ENCODE assay signal across 13 mouse cellular contexts in the genomic region with DNA sequence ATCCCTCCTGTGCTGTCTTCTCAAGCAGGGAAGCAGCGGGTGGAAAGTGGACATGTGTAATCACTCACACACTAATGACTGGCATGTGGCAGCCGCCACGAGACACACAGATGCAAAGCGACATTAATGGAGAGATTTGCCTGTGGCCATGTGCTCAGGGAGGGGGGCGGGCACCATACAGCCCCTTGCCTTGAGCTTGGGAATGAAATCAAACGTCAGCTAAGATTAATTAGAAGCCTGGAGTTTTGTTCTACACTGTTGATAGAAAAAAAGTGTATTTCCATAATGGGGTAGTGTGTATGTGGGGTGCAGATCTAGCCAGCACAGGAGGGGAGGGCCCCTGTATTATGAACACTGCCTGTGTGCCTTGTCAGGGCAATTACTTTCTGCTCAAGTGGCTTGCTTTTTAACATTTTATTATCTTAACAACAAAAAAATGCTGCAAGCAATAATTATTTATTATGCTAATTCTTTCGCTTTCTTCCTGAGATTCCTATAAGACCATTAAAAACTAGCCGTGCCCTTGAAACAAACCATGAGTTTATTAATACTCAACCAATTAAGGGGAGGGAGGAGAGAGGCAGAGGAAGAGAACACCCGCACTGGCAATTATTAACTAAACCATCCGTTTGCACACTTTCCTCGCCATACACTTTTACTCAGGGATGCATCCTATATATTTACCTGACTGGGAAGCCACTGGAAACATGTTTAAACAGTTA. TPM values are rescaled to one million over a fixed set of nuclear protein-coding genes. Genes with fewer than 3 reads are reported as not detected.
DNase-seq lines count a peak whose midpoint lies in the region; ATAC-seq and TF ChIP-seq lines count a peak whose summit lies in the region.
"Had no signal": no experiment of that assay in that cellular context is flagged by ENCODE, and none has a peak within 500 bp of the region (broad histone marks: within the 10 kb centered on the region; RNA-seq: fewer than 3 reads in every experiment).

No protein-coding gene starts in this region.

- no peak overlapping the region for H3K4me2 ChIP-seq in forebrain, postnatal 0 days (ENCODE audit: low read depth)
- no peak overlapping the region for H3K4me2 ChIP-seq in limb, embryonic 11.5 days (ENCODE audit: low read depth, severe bottlenecking)
- H3K4me2 ChIP-seq in liver, embryonic 11.5 days, result no peak overlapping the region
- H3K4me2 ChIP-seq: liver, embryonic 12.5 days; stomach, embryonic 15.5 days had no signal

- no peak overlapping the region for H3K9ac ChIP-seq in forebrain, postnatal 0 days
- no peak overlapping the region for H3K9ac ChIP-seq in limb, embryonic 11.5 days (ENCODE audit: low read length)
- no peak overlapping the region for H3K9ac ChIP-seq in liver, embryonic 11.5 days (ENCODE audit: low read depth, low read length)
- H3K9ac ChIP-seq: liver, embryonic 12.5 days; stomach, embryonic 15.5 days had no signal

- no peak overlapping the region for H3K4me3 ChIP-seq in forebrain, postnatal 0 days (ENCODE audit: low read depth, low read length)
- no peak overlapping the region for H3K4me3 ChIP-seq in limb, embryonic 11.5 days (ENCODE audit: low read depth, low read length)
- no peak overlapping the region for H3K4me3 ChIP-seq in liver, embryonic 11.5 days (ENCODE audit: low read depth, low read length)
- H3K4me3 ChIP-seq: liver, embryonic 12.5 days; stomach, embryonic 15.5 days had no signal

- H3K27me3 ChIP-seq in forebrain, postnatal 0 days (ENCODE audit: insufficient read depth, low read length), result no peaks in the 10 kb centered on the region
- no peaks in the 10 kb centered on the region for H3K27me3 ChIP-seq in limb, embryonic 11.5 days (ENCODE audit: control insufficient read depth, insufficient read depth, low read length)
- H3K27me3 ChIP-seq in liver, embryonic 11.5 days (replicated peaks; ENCODE audit: control insufficient read depth, insufficient read depth, low read length), result no peaks in the 10 kb centered on the region
- H3K27me3 ChIP-seq: liver, embryonic 12.5 days; stomach, embryonic 15.5 days had no signal

- DNase-seq in Muller cell, postnatal 12 days (ENCODE audit: inconsistent ontology term), result peak; percentile 31
- DNase-seq in brain, embryonic 14.5 days (ENCODE audit: low read depth), result peak; percentile 86
- DNase-seq in forebrain, postnatal 0 days, result no peak
- peak; percentile 69 for DNase-seq in limb, embryonic 11.5 days (ENCODE audit: low spot score)
- no peak for DNase-seq in liver, embryonic 11.5 days (ENCODE audit: low spot score)
- no peak for DNase-seq in frontal cortex, postnatal 10 days (ENCODE audit: low spot score in 2 of 2)
- DNase-seq in adrenal gland, postnatal 10 days, result no peak
- DNase-seq: cerebellum, postnatal 36 days; lung, postnatal 14 days had no signal

- TF ChIP-seq POLR2A in brain, embryonic 14.5 days (IDR thresholded peaks at IDR 0.05; ENCODE audit: borderline replicate concordance, extremely low read depth, insufficient read depth, insufficient read length, poor library complexity, severe bottlenecking), result no peak

- no peak overlapping the region for H3K27ac ChIP-seq in forebrain, postnatal 0 days (ENCODE audit: low read depth, low read length)
- H3K27ac ChIP-seq in limb, embryonic 11.5 days (replicated peaks; ENCODE audit: low read depth, low read length), result no peak overlapping the region
- H3K27ac ChIP-seq in liver, embryonic 11.5 days (ENCODE audit: low read depth, low read length), result no peak overlapping the region
- H3K27ac ChIP-seq: liver, embryonic 12.5 days; stomach, embryonic 15.5 days had no signal

- 13% methylated on average over 11 of the region's 11 CpGs for WGBS in forebrain, postnatal 0 days
- WGBS in limb, embryonic 11.5 days, result 17% methylated on average over 11 of the region's 11 CpGs
- WGBS in liver, embryonic 11.5 days, result 69% methylated on average over 11 of the region's 11 CpGs

- no peaks in the 10 kb centered on the region for H3K9me3 ChIP-seq in forebrain, postnatal 0 days (ENCODE audit: low read length)
- H3K9me3 ChIP-seq in limb, embryonic 11.5 days (ENCODE audit: control insufficient read depth, low read length), result no peaks in the 10 kb centered on the region
- no peaks in the 10 kb centered on the region for H3K9me3 ChIP-seq in liver, embryonic 11.5 days (ENCODE audit: control insufficient read depth, low read length)
- H3K9me3 ChIP-seq: liver, embryonic 12.5 days; stomach, embryonic 15.5 days had no signal

- H3K36me3 ChIP-seq in forebrain, postnatal 0 days (ENCODE audit: insufficient read depth), result no peaks in the 10 kb centered on the region
- H3K36me3 ChIP-seq in limb, embryonic 11.5 days (ENCODE audit: control insufficient read depth, insufficient read depth, low read length), result no peaks in the 10 kb centered on the region
- no peaks in the 10 kb centered on the region for H3K36me3 ChIP-seq in liver, embryonic 11.5 days (ENCODE audit: control insufficient read depth, insufficient read depth, low read length)
- H3K36me3 ChIP-seq: liver, embryonic 12.5 days; stomach, embryonic 15.5 days had no signal

- no peak for TF ChIP-seq CTCF in brain, embryonic 14.5 days (IDR thresholded peaks at IDR 0.05; ENCODE audit: borderline replicate concordance, extremely low read depth, insufficient read depth, insufficient read length)
- no peak for TF ChIP-seq CTCF in forebrain, postnatal 0 days (IDR thresholded peaks at IDR 0.05; ENCODE audit: low read depth)

- 0 out of 2 replicates have a peak, but pooled peaks have one; percentile 16 for ATAC-seq in forebrain, postnatal 0 days
- ATAC-seq in limb, embryonic 11.5 days (ENCODE audit: insufficient number of reproducible peaks, low FRiP score, low TSS enrichment, low read depth), result peak; percentile 47; the same call in 1 of the 2 replicates
- no peak for ATAC-seq in cerebellum, adult (ENCODE audit: insufficient number of reproducible peaks, low FRiP score, low TSS enrichment)
- ATAC-seq in liver, embryonic 11.5 days (replicated peaks; ENCODE audit: low FRiP score), result no peak
- ATAC-seq: intestine, postnatal 0 days; liver, embryonic 12.5 days had no signal

- no peaks in the 10 kb centered on the region for H3K4me1 ChIP-seq in forebrain, postnatal 0 days (ENCODE audit: insufficient read depth)
- H3K4me1 ChIP-seq in limb, embryonic 11.5 days (ENCODE audit: control insufficient read depth, insufficient read depth, low read length), result peaks cover 6% of the 10 kb centered on the region; the same call in 1 of the 2 replicates
- no peaks in the 10 kb centered on the region for H3K4me1 ChIP-seq in liver, embryonic 11.5 days (replicated peaks; ENCODE audit: control insufficient read depth, insufficient read depth, low read length)
- H3K4me1 ChIP-seq: liver, embryonic 12.5 days; stomach, embryonic 15.5 days had no signal

RNA-seq across cellular contexts. Expression of a gene that starts 30.3 kb away (rescaled TPM):
- 11.1 and 20.1 TPM in 2 replicates for polyA plus RNA-seq in brain, embryonic 14.5 days (2012; rRNA removed)
- total RNA-seq in forebrain, postnatal 0 days (2014; rRNA removed), result 26.6 and 33.2 TPM in 2 replicates
- polyA plus RNA-seq in forebrain, postnatal 0 days (2015; fragmentation: Nextera tagmentation; extraction: Ambion mirVana), result 7.9 and 12.9 TPM in 2 replicates
- polyA plus RNA-seq in limb, embryonic 11.5 days (2014; fragmentation: Nextera tagmentation; extraction: Ambion mirVana), result 10.4 and 12.1 TPM in 2 replicates
- polyA plus RNA-seq in liver, embryonic 11.5 days (2014; fragmentation: Nextera tagmentation; extraction: Ambion mirVana), result 5.0 and 5.7 TPM in 2 replicates
- total RNA-seq in adrenal gland, postnatal 10 days (2021), result 10 to 100 TPM; 41.0 to 56.9 TPM

Comparison
In these comparisons a context has a peak if more than half of its experiments do, and no peak if none do; other contexts are left out.
1. DNase-seq: peak in Muller cell, postnatal 12 days (single experiment), brain, embryonic 14.5 days (single experiment) and limb, embryonic 11.5 days (single experiment); none in forebrain, postnatal 0 days (single experiment), liver, embryonic 11.5 days (single experiment), frontal cortex, postnatal 10 days (0 of 2) and adrenal gland, postnatal 10 days (single experiment).
2. ATAC-seq: peak in forebrain, postnatal 0 days (single experiment) and limb, embryonic 11.5 days (single experiment); none in cerebellum, adult (single experiment) and liver, embryonic 11.5 days (single experiment).